Mouse (Mus musculus) naive thymus-derived CD4-positive, alpha-beta T cell, adult 5 months (primary cell): ENCODE data around the gene Rhox13. TPM values are rescaled to one million over a fixed set of nuclear protein-coding genes. Genes with fewer than 3 reads are reported as not detected.

Experiments
- polyA plus RNA-seq: library from polyadenylated mRNA; unstranded; fragments of 100-300 nt; shearing (Covaris generic); gene quantifications from one replicate; pipeline ENCODE4 v1.2.1, GENCODE M21; 2017

Rhox13 gene
- polyA plus RNA-seq, result not detected

GRCm38 (mm10) chrX:38120982-38121381 is at the start of gene Rhox13:
TSS of gene Rhox13 (plus strand) at chrX:38121219.

GRCm38 (mm10) chrX:38085041-38085440 is 36.0 kb upstream of the Rhox13 start, which contains the start of gene Rhox11:
TSS of gene Rhox11 (minus strand) at chrX:38085141.

GRCm38 (mm10) chrX:38110807-38111206 is 10.2 kb upstream of the Rhox13 start, which contains the start of gene Rhox12:
TSS of gene Rhox12 (minus strand) at chrX:38110907.

Other genes starting within 250 kb of the Rhox13 start
- not detected for gene Rhox8, start 242.3 kb upstream of the Rhox13 start, polyA plus RNA-seq
- gene Rhox7b, start 224.0 kb upstream of the Rhox13 start, polyA plus RNA-seq, result not detected
- not detected for gene Rhox9, start 219.4 kb upstream of the Rhox13 start, polyA plus RNA-seq
- not detected for gene Btg1-ps1, start 102.4 kb upstream of the Rhox13 start, polyA plus RNA-seq
- gene Btg1-ps2, start 78.1 kb upstream of the Rhox13 start, polyA plus RNA-seq, result not detected
- not detected for gene Rhox10, start 54.7 kb upstream of the Rhox13 start, polyA plus RNA-seq
- gene Rhox11, start 36.1 kb upstream of the Rhox13 start, polyA plus RNA-seq, result not detected
- gene Rhox12, start 10.3 kb upstream of the Rhox13 start, polyA plus RNA-seq, result not detected
- 1.7 TPM for gene Zbtb33, start 68.6 kb downstream of the Rhox13 start, polyA plus RNA-seq
- 0.10 TPM for gene Tmem255a, start 131.2 kb downstream of the Rhox13 start, polyA plus RNA-seq
- not detected for gene Atp1b4, start 195.0 kb downstream of the Rhox13 start, polyA plus RNA-seq